Mouse (Mus musculus): ENCODE measurements at regions not wholly inside any gene's neighbourhood (a gene's known extent, or its start where the extent isn't known, plus 50 kb on each side); places are given as distances from the start of the nearest gene placed in this dataset.

DNA sequence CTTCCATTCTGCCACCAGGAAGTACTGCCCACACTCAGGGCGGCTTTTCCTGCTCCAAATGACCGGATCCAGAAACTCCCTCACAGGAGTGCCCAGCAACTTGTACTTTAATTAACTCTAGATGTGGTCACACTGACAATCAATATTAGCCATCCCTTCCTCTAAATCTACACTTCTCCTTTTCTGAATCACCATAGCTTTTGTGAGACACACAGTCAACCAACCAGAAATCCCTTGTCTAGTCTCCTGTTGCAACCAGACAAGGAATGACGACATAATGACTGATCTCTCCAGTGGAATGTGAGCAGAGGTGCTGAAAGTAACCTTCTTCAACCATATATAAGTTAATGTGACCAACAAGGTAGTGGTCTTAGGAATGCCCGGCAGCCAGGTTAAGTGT lies 277.0 kb upstream of the Acvr2a start:
- no peak for DNase-seq (ENCODE audit: low read depth, low spot score)

DNA sequence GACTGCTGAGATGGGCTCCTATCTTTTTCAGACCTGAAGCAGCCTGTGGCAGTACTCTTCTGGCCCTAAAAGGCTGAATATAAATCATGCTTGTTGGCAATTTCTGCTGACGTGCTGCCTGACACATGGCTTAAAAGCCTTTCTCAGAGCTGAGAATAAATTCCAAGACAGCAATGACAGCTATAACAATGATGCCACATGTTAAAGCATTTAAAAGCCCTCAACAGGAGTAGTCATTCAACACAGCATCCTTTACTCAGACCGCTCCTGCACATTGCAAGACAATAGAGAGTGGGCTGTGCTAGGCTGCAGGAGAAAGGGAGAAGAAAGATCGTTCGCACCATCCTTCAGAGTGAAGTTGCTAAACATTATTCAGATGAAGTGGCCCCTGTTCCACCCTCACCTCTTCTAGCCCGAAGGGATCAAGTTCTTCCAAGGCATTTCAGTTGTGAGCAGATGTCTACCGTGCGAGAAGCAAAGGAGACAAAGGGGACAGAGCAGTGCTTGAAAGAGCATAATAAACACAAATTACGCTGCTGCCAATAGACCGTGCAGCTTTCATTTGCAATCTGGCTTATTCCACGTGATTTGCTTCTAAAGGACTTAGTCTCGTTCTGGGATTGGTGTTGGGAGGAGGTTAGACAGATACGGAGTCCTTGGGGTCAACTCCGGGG lies 275.1 kb upstream of the Acvr2a start:
- peak; percentile 77 for DNase-seq (ENCODE audit: low read depth, low spot score)

DNA sequence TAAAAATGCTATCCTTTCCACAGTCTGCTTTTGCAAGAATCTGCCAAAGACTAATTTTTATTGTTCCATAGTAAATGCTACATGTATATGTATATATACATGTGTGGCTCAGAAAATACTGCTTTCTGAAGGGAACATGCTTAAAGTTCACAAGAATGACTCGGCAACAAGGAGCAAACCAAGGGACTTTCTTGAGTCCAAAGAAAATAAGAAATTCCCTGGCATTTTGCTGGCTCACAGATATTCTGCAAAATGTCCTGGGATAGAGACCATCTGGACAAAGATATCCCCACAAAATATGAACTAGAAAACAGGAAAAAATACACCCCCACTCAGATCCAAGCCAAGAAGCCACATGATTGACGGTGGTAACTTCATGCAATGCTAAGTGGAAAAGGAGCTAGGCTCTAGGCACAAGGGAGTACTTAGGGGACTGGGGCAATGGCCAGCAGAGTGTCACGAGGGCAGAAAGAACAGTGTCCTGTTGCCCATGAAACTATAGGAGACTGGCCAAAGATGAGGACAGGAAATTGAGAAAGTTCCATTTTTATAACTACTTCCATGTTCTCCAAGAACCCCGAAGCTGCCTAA lies 274.3 kb upstream of the Acvr2a start:
- DNase-seq (ENCODE audit: low read depth, low spot score), result no peak

DNA sequence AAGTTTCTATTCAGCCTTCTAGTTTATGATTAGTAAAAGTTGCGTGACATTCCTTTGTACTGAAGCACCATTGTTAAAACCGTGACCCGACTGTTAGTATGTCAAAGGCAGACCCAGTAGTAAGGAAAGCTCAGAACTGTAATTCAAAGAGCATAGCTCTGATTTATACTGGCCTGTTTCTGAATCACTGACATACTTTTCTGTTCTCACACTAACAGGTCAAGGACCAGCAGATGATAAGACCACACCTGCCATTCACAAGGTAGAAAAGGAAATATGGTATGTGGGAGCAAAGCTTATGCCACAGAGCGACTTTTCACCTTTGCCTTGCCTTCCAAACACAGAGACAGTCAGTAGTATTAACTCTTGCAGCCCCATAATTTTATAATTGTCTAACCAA lies 269.5 kb upstream of the Acvr2a start:
- DNase-seq (ENCODE audit: low read depth, low spot score), result no peak

DNA sequence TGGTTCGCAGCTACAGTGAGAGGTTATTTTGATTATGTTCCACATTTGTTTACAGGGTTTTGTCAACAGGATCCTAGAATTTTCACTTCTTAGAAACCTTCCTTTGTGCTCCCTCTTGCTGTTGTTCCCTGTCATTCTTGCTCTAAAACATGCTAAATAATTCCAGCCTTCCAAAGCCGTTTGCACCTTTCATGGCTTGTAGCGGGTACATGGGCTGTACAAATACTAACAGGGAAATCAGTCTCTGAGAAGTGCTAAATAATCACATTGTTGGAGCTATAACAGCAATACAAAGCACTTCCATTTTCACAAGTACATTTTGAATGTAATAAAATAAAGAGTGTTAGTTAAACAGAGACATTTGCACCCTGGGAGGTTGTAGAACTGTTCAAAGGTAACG lies 268.8 kb upstream of the Acvr2a start:
- DNase-seq (ENCODE audit: low read depth, low spot score), result no peak

DNA sequence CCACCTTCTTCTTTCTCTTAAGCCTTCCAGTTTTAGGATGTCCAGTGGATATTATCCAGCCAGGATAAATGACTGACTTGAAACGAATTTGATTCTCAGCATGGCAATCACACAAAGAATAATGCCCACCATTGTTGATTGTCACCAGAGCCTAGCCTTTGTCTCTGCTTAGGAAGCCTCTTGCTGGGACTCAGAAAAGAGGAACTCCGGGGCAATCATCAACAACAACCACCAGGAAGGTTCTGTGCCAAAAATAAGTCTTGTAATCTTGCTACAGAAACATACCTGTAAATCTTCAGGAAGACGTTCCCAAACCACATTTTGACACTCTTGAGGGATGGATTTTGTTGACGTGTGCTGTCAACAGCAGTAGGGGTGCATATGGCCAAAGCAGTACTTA lies 268.2 kb upstream of the Acvr2a start:
- no peak for DNase-seq (ENCODE audit: low read depth, low spot score)

DNA sequence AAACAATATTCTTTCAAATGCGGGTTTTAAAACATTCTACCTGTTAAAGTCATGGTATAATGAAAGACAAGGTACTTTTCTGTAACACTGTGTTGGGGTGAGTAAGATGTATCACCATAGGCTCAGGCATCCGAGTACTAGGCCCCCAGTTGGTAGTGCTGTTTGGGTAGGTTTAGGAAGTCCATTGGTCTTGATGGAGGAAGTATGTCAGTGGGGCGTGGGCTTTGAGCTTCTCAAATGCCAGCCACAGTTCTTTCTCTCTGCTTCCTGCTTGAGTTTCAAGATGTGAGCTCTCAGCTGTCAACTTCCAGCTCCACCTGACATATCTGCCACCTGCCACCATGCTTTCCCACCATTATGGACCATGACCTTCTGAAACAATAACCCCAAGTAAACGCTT lies 267.7 kb upstream of the Acvr2a start:
- no peak for DNase-seq (ENCODE audit: low read depth, low spot score)

DNA sequence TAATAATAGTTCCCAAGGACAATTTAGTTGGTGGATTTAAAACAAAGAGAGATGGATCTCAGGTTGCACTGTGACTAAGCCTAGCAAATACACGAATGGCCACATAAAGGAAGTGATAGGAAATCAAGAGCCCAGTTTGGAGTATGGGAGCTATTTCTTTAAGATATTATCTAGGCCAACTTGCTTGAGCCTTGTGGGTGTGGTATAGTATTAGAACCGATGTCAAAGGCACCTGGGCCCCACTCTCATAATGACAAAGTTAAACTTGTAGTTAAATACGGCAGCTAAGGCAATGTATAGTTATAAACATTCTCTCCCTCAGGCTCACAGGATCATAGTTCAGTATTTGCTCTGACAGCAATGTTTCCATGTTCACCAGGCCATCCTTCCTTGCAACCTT lies 257.3 kb upstream of the Acvr2a start:
- DNase-seq (ENCODE audit: low read depth, low spot score), result no peak

DNA sequence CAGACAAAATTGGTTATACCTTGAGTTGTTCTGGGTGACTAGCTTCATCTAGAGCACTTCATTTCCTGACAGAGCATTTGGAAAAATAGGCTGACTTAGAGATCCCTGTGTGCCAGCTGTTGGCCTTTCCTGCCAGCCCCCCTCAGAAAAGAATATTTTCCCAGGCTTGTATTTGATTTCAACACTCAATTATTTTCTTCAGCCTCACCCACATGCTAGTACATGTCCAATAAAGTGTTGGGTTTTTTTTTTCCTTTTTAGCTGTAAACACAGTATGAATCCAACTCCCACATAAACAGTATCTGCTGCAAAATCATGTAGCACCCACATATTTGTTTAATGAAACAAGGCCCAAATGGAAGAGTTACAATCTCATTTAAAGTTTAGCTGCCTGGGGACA lies 256.8 kb upstream of the Acvr2a start:
- DNase-seq (ENCODE audit: low read depth, low spot score), result no peak

DNA sequence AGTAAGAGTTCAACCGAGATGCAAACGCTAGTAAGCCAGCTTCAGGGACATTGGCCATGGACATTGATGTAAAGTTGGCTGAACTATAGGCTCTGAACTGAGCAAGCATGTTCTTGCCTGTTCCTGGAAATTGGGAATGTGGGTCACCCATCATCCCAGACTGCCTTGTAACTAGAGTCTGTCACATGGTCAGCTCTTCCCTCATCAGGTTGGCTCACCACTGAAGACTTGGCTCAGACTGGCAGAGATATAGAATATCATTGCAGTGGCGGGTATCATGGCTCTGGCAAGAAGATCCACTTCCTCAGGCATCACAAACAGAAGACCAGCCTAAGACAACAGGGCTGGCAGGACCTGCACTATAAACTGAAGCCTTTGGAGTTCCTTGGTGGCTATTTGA lies 255.3 kb upstream of the Acvr2a start:
- no peak for DNase-seq (ENCODE audit: low read depth, low spot score)

DNA sequence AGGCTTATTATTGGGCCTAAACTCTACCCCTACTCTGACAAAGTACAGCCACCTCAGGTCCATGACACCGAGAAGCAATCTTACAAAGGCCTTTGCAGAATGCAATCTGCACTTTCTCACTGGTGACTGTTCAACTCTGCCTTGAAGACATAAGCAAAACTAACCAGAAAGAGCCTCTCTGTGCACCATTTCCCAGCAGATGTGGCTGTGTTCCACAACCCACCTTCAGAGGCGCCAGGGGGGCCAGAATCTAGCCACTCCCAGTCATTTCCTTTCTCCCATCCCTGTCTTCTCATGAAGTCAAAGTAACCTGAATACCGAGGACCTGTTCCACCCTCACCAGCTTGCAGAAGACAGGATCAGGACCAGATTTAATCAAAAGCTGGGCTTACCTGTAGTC lies 250.3 kb upstream of the Acvr2a start:
- no peak for DNase-seq (ENCODE audit: low read depth, low spot score)

DNA sequence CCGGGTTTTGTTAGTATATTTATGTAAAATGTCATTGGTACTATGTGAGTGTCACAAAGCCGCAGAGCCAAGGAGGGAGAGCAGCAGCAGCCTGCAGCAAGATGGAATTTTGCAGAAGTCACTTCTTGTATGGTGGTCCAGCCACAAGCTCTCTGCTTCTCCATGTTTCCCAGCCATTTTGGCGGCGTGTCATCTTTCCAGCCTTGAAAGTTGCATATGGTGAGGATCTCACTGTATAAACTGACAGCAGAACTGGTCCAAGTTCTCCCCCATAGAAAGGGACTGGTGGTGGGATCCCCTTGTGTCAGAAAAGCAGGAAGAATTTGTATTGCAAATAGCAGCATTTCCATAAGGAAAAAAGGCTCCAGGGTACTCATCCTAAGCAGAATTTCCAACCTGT lies 249.7 kb upstream of the Acvr2a start:
- DNase-seq (ENCODE audit: low read depth, low spot score), result no peak

DNA sequence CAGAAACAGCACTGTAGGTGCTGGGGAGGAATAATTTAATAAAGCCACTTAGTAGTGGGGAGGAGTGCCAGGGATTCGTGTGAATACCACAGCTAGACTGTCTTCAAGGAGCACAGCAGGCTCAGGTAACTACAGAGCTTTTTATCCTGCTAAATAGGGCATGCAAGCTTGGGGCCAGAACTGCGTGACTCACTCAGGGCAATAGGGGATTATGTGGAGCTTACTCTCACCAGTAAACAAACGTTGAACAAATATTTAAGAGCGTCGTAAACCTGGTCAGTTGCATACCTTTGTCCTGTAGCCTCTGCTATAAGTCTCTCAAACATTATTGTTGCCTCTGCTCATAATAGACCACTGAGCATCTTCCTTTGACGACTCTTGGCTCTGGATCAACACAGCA lies 246.0 kb upstream of the Acvr2a start:
- DNase-seq (ENCODE audit: low read depth, low spot score), result no peak

DNA sequence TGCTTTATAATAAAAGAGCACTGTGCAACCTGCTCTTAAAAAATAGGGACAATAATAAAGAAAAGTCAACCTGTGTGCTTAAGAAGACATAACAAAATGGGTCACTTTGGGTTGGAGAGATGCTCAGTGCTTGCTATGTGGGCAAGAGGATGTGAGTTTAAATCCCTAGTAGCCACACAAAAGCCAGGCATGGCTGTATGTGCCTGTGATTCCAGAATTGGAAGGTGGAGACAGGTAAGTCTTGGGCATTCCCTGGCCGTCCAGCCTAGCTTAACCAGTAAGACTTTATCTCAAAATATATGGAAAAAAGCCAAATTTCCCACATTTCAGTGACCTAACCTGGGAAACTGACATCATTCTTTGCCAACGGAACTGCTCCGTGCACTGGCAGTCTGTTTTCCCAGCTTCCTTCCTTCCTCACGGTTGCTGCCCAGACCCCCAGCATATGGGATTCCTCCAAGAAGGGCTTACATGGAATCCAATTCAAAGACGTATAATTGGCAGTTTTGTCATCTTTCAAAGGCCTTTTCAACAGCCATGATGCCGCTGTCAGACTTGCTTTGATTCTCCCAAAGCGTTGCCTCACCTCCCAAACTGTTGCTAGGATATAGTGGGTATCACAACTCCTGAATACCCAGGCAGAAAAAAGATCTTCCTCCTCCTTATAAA lies 227.6 kb upstream of the Acvr2a start:
- DNase-seq (ENCODE audit: low read depth, low spot score), result no peak

DNA sequence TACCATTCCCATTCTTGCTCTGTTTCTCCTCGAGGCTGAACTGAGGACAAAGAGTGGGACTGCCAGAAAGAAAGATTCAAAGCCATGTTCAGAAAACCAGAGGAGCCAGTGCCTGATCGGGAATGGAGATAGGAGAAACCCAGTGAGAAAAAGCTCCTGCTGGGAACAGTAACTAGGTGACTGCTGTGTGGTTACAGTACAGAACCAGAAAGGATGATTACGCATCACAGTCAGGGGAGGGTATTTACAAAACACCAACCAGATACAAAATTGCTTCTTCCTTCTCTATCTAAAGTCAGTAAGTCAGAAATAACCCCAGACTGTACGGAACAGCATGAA lies 227.1 kb upstream of the Acvr2a start:
- DNase-seq (ENCODE audit: low read depth, low spot score), result no peak

DNA sequence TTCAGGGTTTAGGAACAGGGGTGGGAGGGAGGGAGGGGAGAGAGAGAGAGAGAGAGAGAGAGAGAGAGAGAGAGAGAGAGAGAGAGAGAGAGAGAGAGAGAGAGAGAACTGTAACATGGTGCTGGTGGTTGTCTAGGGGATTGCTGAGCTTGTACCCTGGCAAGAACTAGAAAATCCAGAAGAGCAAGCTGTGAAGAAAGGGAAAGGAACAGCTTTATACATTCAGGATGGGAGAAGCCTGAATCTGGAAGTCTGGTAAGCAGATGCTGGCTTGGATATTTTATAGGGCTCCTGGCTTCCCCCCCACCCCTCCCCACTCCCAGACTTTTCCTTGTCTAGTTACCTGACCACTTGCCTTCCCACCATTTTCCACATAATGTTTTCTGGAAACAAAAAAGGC lies 224.2 kb upstream of the Acvr2a start:
- DNase-seq (ENCODE audit: low read depth, low spot score), result no peak

DNA sequence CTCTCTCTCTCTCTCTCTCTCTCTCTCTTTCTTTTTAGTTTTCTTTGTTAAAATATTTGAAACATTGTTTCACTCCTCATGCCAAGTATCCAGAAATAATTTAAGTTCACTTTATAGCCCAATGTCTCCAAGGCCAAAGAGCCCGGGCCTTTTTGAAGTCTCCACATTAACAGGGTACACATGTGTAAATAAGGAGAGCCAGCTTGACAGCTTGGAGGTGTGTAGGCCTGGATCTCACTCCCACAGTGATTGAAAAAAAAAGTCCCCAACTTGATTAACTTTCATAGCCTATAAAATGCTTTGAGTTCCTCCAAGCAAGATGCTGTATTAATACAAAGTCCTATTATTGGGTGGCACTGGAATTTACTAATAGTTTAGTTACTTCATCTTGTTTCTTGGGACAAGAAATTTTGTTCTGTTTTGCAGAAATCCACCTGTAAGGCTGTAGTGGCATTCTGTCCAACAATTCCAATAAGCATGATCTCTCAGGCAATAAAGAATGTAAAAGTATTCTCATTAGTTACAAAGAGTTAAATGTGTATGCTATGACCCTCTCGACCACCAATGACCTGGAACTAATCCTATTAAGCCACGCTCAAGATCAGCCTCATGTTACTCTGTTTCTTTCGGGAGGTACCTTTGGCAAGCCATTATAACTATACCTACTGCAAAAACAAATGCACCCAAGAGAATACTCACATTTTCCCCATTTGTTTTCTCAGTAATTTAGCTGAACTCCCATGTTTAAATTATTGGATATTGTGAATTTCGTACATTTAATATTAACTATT lies 215.9 kb upstream of the Acvr2a start:
- DNase-seq (ENCODE audit: low read depth, low spot score), result peak; percentile 29

DNA sequence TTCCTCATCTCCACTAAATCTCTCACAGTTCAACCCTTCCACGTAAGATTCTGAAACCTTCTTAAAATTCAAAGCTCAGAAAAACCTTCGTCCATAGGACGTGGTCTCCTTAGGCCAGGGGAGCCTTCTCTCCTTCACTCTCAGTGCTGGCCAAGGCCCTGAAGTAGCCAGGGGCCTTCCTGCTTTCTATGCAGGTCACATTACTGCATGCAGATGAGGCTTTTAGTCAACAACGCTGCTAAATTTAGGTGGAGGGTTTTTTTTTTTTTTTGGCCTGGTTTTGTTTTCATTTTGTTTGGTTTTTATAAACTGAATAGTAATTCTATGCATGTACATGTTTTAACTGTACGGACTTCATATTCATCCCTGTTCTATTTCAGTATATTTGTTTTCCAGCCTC lies 214.5 kb upstream of the Acvr2a start:
- no peak for DNase-seq (ENCODE audit: low read depth, low spot score)

DNA sequence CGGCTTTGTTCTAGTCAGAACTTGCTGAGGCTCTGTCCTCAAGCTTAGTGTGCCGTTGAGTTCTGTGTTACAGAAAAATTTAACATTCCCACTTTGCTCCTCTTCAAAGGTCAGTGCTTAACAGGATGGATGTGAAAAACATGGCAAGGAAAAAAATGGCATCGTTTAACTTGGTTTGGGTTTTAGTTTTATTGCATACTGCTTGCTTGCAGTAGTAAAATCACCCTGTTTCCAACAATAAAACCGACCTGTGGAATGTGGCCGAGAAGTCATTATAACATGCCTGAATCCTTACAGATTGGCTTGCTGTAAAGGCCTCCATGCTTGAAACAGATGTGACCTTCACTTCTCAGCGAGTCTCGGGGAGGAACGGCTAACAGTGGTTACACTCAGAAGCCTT lies 212.1 kb upstream of the Acvr2a start:
- DNase-seq (ENCODE audit: low read depth, low spot score), result peak; percentile 38

DNA sequence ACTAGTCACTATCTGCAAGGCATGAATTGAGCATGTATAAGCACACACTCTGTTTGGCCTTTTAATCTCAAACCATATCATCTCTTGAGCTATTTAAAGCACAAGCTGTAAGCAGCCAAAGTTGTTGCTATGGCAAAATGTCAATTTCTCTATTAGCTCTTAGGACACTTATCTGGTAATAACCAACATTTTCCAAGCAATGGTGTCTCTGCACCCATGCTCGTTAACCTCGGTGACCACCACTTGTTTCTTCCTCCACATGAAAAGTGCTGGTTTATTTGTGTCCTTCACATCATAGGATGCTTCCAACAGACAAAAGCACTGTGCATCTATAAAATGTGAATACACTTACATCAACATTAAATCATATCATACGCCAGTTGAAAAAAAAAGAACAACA lies 204.4 kb upstream of the Acvr2a start:
- DNase-seq (ENCODE audit: low read depth, low spot score), result no peak

DNA sequence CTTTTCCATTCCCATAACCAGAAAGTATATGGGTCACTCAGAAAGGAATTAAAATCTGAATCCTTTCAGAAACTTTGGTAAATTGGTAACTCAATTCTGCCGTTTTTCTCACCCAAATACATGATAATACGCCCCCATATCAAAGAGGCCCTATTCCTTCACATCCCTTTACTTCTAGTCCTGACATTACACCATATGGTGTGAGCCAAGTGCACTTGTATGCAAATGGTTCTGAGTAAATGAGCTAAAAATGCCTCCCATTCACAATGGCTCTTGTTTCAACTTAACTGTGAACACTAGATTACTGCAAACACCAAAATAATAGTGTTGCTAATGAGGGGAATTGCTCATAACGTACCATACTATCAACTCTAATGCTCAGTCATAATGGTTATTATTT lies 201.7 kb upstream of the Acvr2a start:
- no peak for DNase-seq (ENCODE audit: low read depth, low spot score)

DNA sequence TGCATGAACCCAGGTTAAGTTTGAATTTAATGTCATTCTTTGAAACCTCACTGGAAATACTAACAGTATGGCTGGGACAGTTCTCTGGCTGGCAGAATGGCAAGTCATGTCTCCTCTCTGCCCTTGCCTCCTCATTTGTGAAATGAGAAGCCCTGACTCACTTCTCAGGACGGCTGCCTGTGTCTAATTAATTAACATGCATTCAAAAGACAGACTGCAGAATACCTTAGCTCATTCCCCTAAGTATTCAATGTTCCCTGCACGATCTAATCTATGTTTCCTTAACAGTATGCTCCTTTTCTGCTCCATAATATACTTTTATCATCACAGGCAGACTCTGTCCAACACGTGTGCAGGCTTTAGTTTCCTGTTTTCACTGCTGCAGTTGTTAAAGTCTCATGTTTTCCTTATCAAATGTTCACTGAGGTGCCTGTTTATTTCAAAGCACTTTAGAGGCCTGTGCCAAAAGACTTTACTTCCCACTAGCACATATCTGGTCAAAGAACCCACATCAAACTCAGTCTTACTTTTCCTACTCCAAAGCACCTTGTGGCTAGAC lies 196.7 kb upstream of the Acvr2a start:
- no peak for DNase-seq (ENCODE audit: low read depth, low spot score)
